Comparison of ENCODE assay signal across 8 mouse cellular contexts in genomic region chr19:18713357-18713756, GRCm38 (mm10). TPM values are rescaled to one million over a fixed set of nuclear protein-coding genes. Genes with fewer than 3 reads are reported as not detected.
DNase-seq lines count a peak whose midpoint lies in the region; ATAC-seq and TF ChIP-seq lines count a peak whose summit lies in the region.
"Not testable (repeated sequence)": the region's sequence is repeated elsewhere in the genome, so short reads cannot be mapped to it uniquely, and the experiment has no call there.

No protein-coding gene starts in this region.

- peak; percentile 72 for ATAC-seq in hindbrain, postnatal 0 days
- peak; percentile 34 for ATAC-seq in megakaryocyte, adult 5-6 weeks (ENCODE audit: poor library complexity, severe bottlenecking)

- intact Hi-C loops in gastrocnemius, adult 2 months (cut with DNase I), result loop anchor here (2.0 to 5.0 kb wide), 2 partner anchors 41 to 75 kb away; partner anchors contain the start of gene Carnmt1
- intact Hi-C loops in left cerebral cortex, postnatal 14 days (cut with DNase I), result loop anchor here (5.0 kb wide), 1 partner anchor 41 kb away; the partner anchor contains the start of gene Carnmt1

- DNase-seq in NIH3T3 (ENCODE audit: low read depth), result peak; percentile 62
- peak; percentile 46 to 56 for DNase-seq in cerebellum, postnatal 36 days
- peak; percentile 73 for DNase-seq in gastrocnemius, adult 2 months
- peak; percentile 51 for DNase-seq in hindbrain, postnatal 0 days (ENCODE audit: low spot score)
- peak; percentile 15 to 48 for DNase-seq in left cerebral cortex, postnatal 14 days (ENCODE audit: low spot score in 2 of 2)
- peak; percentile 56 for DNase-seq in right cerebral cortex, adult 18-20 months
- DNase-seq in thymus, postnatal 4 days, result peak; percentile 79

- H3K27ac ChIP-seq in gastrocnemius, adult 2 months, result peak overlapping the region; percentile 97
- H3K27ac ChIP-seq in hindbrain, postnatal 0 days, result peak overlapping the region; percentile 87; the same call in 1 of the 2 replicates

- peak overlapping the region; percentile 80 for H3K4me2 ChIP-seq in hindbrain, postnatal 0 days (ENCODE audit: low read depth, low read length)

- H3K27me3 ChIP-seq in hindbrain, postnatal 0 days (ENCODE audit: insufficient read depth, low read length), result not testable (repeated sequence)

- not testable (repeated sequence) for H3K9me3 ChIP-seq in hindbrain, postnatal 0 days (ENCODE audit: low read length)

- H3K4me3 ChIP-seq in gastrocnemius, adult 2 months, result peak overlapping the region; percentile 93
- H3K4me3 ChIP-seq in hindbrain, postnatal 0 days (ENCODE audit: low read length), result peak overlapping the region; percentile 81

- not testable (repeated sequence) for H3K36me3 ChIP-seq in hindbrain, postnatal 0 days (ENCODE audit: insufficient read depth, low read length)

- peak overlapping the region; percentile 66 for H3K9ac ChIP-seq in hindbrain, postnatal 0 days (replicated peaks; ENCODE audit: low read length)

- TF ChIP-seq CTCF in gastrocnemius, adult 2 months (IDR thresholded peaks at IDR 0.05), result peak; percentile 34; the same call in 1 of the 2 replicates
- peak; percentile 19 for TF ChIP-seq CTCF in hindbrain, postnatal 0 days (IDR thresholded peaks at IDR 0.05; ENCODE audit: low read depth)

- H3K4me1 ChIP-seq in hindbrain, postnatal 0 days (ENCODE audit: insufficient read depth, low read length), result not testable (repeated sequence)

- WGBS in hindbrain, postnatal 0 days, result under 1% methylated on average over 37 of the region's 46 CpGs

RNA-seq across cellular contexts. Expression of gene D030056L22Rik, which starts 0.4 kb away (rescaled TPM):
- total RNA-seq in gastrocnemius, adult 2 months (2021), result 1 to 10 TPM; 3.4 to 3.7 TPM
- 49.0 and 57.9 TPM in 2 replicates for total RNA-seq in hindbrain, postnatal 0 days (2014; rRNA removed)
- 40.2 and 40.8 TPM in 2 replicates for polyA plus RNA-seq in hindbrain, postnatal 0 days (2015; fragmentation: Nextera tagmentation; extraction: Ambion mirVana)
- 10 to 100 TPM; 22.3 to 23.0 TPM for total RNA-seq in left cerebral cortex, postnatal 14 days (2021)
- total RNA-seq in megakaryocyte, adult 5-6 weeks (2015), result 23.9 and 27.7 TPM in 2 replicates
- 10.4 and 11.4 TPM in 2 replicates for total RNA-seq in megakaryocyte, adult 5-6 weeks (2017)

RNA-seq across cellular contexts. Expression of gene Trpm6, which starts 36.4 kb away (rescaled TPM):
- under 1 TPM in 1 of 2 experiments, not detected in 1; 0.06 TPM for total RNA-seq in gastrocnemius, adult 2 months (2021)
- total RNA-seq in hindbrain, postnatal 0 days (2014; rRNA removed), result 0.26 and 0.43 TPM in 2 replicates
- polyA plus RNA-seq in hindbrain, postnatal 0 days (2015; fragmentation: Nextera tagmentation; extraction: Ambion mirVana), result 0.29 and 0.31 TPM in 2 replicates
- total RNA-seq in left cerebral cortex, postnatal 14 days (2021), result under 1 TPM; 0.59 to 0.62 TPM
- 0.07 TPM in 1 of 2 replicates, not detected in the other for total RNA-seq in megakaryocyte, adult 5-6 weeks (2015)
- 0.57 TPM in 1 of 2 replicates, not detected in the other for total RNA-seq in megakaryocyte, adult 5-6 weeks (2017)

RNA-seq across cellular contexts. Expression of gene Carnmt1, which starts 42.8 kb away (rescaled TPM):
- 100 to 1,000 TPM; 130 to 135 TPM for total RNA-seq in gastrocnemius, adult 2 months (2021)
- 17.9 and 19.2 TPM in 2 replicates for total RNA-seq in hindbrain, postnatal 0 days (2014; rRNA removed)
- 22.1 and 23.1 TPM in 2 replicates for polyA plus RNA-seq in hindbrain, postnatal 0 days (2015; fragmentation: Nextera tagmentation; extraction: Ambion mirVana)
- total RNA-seq in left cerebral cortex, postnatal 14 days (2021), result 10 to 100 TPM; 11.6 to 12.4 TPM
- total RNA-seq in megakaryocyte, adult 5-6 weeks (2015), result 16.3 and 18.3 TPM in 2 replicates
- 11.4 and 11.6 TPM in 2 replicates for total RNA-seq in megakaryocyte, adult 5-6 weeks (2017)

Comparison
In these comparisons a context has a peak if more than half of its experiments do, and no peak if none do; other contexts are left out.
1. Peak in every context shown above with its lines: DNase-seq, ATAC-seq, H3K4me3 ChIP-seq and H3K27ac ChIP-seq.